Mouse (Mus musculus) liver, embryonic 14.5 days (tissue): ENCODE data around the gene Dscam.

ENCODE experiments used
- CTCF ChIP-seq: IDR thresholded peaks from 2 replicates; pipeline ENCODE4 v1.5.1; 2016; ENCODE audit warnings: antibody characterized with exemption, low read depth, control low read depth
- EP300 ChIP-seq: IDR thresholded peaks from 2 replicates; pipeline ENCODE4 v1.6.1; 2016; ENCODE audit warnings: antibody characterized with exemption, low read depth

DNA sequence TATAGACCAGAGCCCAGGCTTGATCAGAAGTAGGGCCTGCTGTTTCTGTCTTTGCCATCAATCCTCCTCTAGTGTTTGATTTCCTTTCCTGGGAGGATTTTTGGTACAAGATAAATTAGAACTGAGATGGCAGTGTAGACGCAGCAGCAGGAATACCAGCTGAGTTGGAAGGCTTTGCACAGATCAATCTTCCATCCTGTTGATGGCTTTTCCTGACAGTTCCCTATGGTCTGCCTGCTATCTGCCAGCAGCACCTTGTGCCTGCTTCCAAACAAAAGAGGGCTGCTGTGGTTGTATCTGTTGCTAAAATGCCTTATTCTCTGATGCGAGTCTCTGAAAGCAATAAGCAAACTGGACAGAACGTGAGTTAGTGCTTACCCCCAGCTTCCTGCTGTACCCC is 402.6 kb downstream of the Dscam start:
- TF ChIP-seq CTCF: no peak
- no peak for TF ChIP-seq EP300
